Mouse (Mus musculus): ENCODE results near the gene Pfdn6. TPM values are rescaled to one million over a fixed set of nuclear protein-coding genes. Genes with fewer than 3 reads are reported as not detected.
"Not testable (repeated sequence)": the region's sequence is repeated elsewhere in the genome, so short reads cannot be mapped to it uniquely, and the experiment has no call there.

The Pfdn6 gene
- total RNA-seq, 2 experiments from 2014 or later, result 53.6 to 54.9 TPM

DNA sequence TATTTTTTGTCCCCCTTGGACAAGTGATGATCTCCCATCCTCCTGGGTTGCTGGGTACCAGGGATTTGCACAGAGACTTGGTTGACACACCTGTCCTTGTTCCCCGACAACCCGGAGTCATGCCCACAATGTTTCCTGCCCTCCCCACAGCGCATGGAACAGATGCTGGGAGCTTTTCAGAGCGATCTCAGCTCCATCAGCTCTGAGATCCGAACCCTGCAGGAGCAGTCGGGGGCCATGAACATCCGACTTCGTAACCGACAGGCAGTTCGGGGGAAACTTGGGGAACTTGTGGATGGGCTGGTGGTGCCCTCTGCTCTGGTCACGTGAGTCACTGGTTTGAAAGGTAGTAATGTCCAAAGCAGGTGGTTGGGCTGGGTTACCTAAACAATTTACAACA, 18.3 kb upstream of the Pfdn6 start:
- intact Hi-C loops (cut with DNase I; ENCODE audit: low total_unique reads), result loop anchor here (5.0 kb wide), 1 partner anchor 1309 kb away; no protein-coding TSS in a partner anchor
- no peak for DNase-seq

GRCm38 (mm10) chr17:33957493-33957892, 17.4 kb upstream of the Pfdn6 start:
- intact Hi-C loops (cut with DNase I; ENCODE audit: low total_unique reads), result loop anchor here (5.0 kb wide), 1 partner anchor 1310 kb away; no protein-coding TSS in a partner anchor
- no peak for DNase-seq

- intact Hi-C loops (cut with DNase I; ENCODE audit: low total_unique reads), result loop anchor here (5.0 kb wide), 1 partner anchor 1311 kb away; no protein-coding TSS in a partner anchor
- no peak for DNase-seq
Measured at GRCm38 (mm10) chr17:33956336-33956735, 16.2 kb upstream of the Pfdn6 start.

GRCm38 (mm10) chr17:33955555-33956214, 15.5 kb upstream of the Pfdn6 start, which contains the start of the genes Vps52 and Rps18:
Gene Vps52 (plus strand): TSS chr17:33955812.
Gene Rps18 (minus strand): TSS chr17:33956001.
- DNase-seq, result peak; percentile 90
- intact Hi-C loops (cut with DNase I; ENCODE audit: low total_unique reads), result loop anchor here (5.0 kb wide), 1 partner anchor 1312 kb away; no protein-coding TSS in a partner anchor

GRCm38 (mm10) chr17:33954646-33955554, 14.8 kb upstream of the Pfdn6 start:
- intact Hi-C loops (cut with DNase I; ENCODE audit: low total_unique reads), result loop anchor here (5.0 kb wide), 1 partner anchor 1312 kb away; no protein-coding TSS in a partner anchor
- no peak for DNase-seq

DNA sequence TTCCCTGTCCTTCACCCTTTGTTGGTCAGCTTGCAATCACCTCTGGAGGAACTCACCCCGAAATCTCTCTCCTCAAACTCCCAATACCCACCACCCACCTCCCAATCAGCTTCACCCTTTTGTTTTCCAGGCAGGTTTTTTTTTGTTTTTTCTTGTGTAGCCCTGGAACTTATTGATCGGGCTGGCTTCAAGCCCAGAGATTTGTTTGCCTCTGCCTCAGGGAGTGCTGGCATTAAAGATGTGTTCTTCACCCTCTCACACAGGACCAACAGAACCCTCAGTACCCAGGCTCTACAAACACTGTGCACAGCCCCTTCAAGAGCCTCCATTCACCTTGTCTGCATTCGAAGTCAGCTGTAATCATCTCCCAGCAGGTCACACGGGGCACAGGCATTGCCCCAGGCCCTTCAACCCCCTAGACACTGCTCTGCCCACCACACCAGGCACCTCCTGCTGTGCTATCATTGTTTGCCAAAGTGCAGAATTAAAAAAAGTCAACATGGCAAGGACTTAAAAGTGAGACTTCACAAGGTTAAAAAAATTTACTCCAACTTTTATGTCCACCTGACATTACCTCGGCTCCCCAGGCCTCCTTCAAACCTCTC, 13.9 kb upstream of the Pfdn6 start:
- intact Hi-C loops (cut with DNase I; ENCODE audit: low total_unique reads), result no loop called here
- no peak for DNase-seq

DNA sequence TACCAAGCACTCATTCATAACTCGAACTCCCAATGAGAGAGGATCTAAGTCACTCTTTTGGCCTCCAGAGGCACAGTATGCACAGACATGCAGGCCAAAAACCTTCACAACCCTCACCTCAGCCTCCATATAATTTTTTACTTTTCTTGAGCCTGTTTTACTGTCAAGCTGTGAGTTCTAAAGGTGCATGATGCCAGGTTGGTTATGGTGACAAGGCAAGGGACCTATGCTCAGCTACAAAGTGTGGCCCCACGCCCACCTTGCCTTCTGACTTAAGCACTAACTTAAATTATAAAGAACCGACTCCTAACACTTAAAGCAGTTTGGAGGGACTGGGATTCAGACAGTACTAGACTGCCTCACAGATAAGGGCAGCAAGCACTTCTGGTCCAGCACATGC, 13.2 kb upstream of the Pfdn6 start:
- DNase-seq, result no peak
- intact Hi-C loops (cut with DNase I; ENCODE audit: low total_unique reads), result no loop called here

- intact Hi-C loops (cut with DNase I; ENCODE audit: low total_unique reads), result no loop called here
- DNase-seq, result no peak
Measured at GRCm38 (mm10) chr17:33952879-33953278, 12.7 kb upstream of the Pfdn6 start.

GRCm38 (mm10) chr17:33952015-33952414, 11.9 kb upstream of the Pfdn6 start:
- DNase-seq; intact Hi-C loops (cut with DNase I; ENCODE audit: low total_unique reads): not testable (repeated sequence)

DNA sequence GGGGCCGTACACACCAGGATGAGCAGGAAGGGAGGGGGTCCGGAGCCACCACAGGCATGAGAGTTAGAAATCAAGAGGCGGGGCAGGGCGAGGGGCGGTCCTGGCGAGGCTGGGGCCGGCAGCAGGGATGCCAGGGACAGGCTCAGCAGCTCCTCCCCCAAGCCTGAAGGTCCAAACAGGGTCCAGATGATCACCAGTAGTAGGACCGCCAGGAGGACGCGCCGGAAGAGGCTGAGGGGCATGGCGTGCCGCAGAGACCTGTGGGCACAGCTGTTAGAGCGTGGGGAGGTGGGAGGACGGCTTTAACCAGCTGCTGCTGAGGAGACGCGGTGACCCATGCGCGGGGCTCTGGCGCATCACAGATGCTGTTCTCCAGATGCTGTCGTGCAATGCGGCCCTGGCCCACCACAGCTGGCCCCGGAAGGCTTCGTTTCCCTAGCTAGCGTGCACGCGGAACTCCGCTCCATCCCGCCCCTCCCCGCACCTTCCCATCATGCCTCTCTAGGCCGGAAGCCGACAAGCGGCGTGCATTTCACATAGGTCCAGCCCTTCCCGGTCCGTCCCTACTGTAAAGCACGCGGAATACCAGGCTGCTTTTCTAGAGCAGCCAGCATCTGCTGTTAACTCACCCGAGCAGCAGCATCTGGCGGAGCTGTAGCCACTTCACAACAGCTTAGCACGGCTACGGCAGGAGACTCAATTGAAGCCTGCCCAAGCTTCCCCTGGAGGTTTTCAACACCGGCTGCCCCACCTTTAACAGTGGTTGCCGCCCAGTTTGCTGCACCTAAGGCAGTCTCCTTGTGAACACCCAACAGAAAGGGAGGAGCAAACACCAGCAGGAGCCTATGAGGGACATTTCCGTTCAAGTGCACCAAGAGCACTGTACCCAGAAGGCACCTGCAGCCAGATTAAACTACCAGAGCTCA, 11.1 kb upstream of the Pfdn6 start, which contains the start of gene B3galt4:
B3galt4 (minus strand) TSS at position 468 of the 926 bp plus-strand sequence.
- intact Hi-C loops (cut with DNase I; ENCODE audit: low total_unique reads), result no loop called here

DNA sequence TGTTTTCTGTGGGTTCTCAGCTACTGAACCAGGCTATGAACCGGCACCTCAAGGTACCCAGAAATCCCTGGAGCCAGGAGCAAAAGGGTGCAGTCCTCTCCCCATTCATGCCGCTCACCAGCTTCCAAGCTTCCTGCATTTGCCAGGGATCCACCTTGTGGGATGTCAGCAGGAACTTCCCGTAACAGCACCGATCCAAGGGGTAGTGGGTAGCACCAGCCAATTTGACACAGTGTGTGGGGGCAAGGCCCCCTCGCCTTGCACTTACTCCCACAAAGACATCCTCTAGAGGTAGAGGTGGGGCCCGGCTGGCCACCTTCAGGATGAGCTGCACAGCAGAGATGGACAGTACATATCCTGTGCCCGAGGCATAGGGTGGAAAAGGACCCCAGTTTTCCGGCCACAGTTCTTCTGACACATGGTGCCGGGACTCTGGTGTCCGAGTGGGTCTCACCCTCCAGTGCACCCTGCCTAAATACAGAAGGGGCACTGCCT, 10.0 kb upstream of the Pfdn6 start:
- intact Hi-C loops (cut with DNase I; ENCODE audit: low total_unique reads), result no loop called here
- no peak for DNase-seq

More for the DNA sequence above, 11.1 kb upstream of the Pfdn6 start, which contains the start of gene B3galt4:
- DNase-seq, result peak; percentile 80

GRCm38 (mm10) chr17:33948905-33949537, 8.9 kb upstream of the Pfdn6 start:
- DNase-seq, result no peak

GRCm38 (mm10) chr17:33948090-33948904, 8.2 kb upstream of the Pfdn6 start:
- DNase-seq, result no peak
- intact Hi-C loops (cut with DNase I; ENCODE audit: low total_unique reads), result no loop called here

More at GRCm38 (mm10) chr17:33948905-33949537, 8.9 kb upstream of the Pfdn6 start:
- intact Hi-C loops (cut with DNase I; ENCODE audit: low total_unique reads), result no loop called here

GRCm38 (mm10) chr17:33947430-33948089, 7.4 kb upstream of the Pfdn6 start:
- intact Hi-C loops (cut with DNase I; ENCODE audit: low total_unique reads), result no loop called here
- DNase-seq, result no peak

GRCm38 (mm10) chr17:33943454-33943853, 3.3 kb upstream of the Pfdn6 start:
- DNase-seq, result no peak
- intact Hi-C loops (cut with DNase I; ENCODE audit: low total_unique reads), result no loop called here

DNA sequence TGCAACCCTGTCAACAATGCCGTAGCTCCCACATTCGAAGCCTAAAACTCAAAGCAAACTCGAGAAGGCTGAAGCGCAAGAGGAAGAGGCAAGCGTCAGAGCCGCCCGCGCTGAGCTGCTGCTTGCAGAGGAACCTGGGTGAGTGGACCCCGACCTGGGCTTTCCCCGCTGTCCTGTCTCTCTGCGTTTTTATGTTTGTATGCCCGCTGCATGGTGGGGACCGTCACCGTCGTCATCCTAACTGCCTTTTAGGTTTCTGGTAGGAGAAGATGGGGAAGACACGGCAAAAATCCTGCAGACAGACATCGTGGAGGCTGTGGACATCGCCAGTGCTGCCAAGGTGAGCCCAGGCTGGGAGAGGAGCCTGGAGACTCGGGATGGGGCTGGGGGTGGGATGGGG, 1.2 kb upstream of the Pfdn6 start:
- no peak for DNase-seq
- intact Hi-C loops (cut with DNase I; ENCODE audit: low total_unique reads), result no loop called here

GRCm38 (mm10) chr17:33940981-33941380, 838 bp upstream of the Pfdn6 start:
- intact Hi-C loops (cut with DNase I; ENCODE audit: low total_unique reads), result no loop called here
- no peak for DNase-seq

All from gastrocnemius, postnatal 14 days (tissue).